In the genomic region with DNA sequence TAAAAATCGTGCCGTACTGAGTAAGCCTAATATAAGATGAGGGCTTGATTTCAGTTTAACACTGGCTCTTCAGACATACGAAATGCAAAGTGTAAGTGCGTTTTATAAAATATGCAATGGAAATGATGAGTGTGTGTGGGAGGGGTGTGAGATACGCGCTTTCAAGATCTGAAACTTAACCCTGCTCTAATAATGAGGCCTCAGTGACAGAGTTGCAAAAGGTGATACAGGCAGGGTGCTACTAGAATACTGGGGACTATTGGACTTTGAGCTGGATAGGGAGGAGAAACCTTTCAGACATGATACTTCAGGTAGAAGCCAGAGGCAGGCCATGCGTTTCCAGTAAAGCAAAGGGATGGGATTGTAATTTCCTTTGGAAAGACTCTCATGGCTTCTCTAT, we compare ENCODE assay signal across 16 mouse cellular contexts.
DNase-seq lines count a peak whose midpoint lies in the region; ATAC-seq and TF ChIP-seq lines count a peak whose summit lies in the region.
"Had no signal": no experiment of that assay in that cellular context is flagged by ENCODE, and none has a peak within 500 bp of the region (broad histone marks: within the 10 kb centered on the region; RNA-seq: fewer than 3 reads in every experiment).

No protein-coding gene starts in this region.

- H3K9ac ChIP-seq in embryonic facial prominence, embryonic 12.5 days: no peak overlapping the region
- no peak overlapping the region for H3K9ac ChIP-seq in kidney, embryonic 16.5 days (replicated peaks; ENCODE audit: low read length)
- H3K9ac ChIP-seq in kidney, embryonic 14.5 days (ENCODE audit: low read depth, low read length): no peak overlapping the region
- H3K9ac ChIP-seq in intestine, postnatal 0 days (ENCODE audit: low read depth, low read length): peak overlapping the region; percentile 22; the same call in 1 of the 2 replicates
- H3K9ac ChIP-seq: heart, embryonic 15.5 days; liver, postnatal 0 days; neural tube, embryonic 12.5 days had no signal

- WGBS in embryonic facial prominence, embryonic 12.5 days: 89% methylated on average over 7 of the region's 7 CpGs
- 94% methylated on average over 7 of the region's 7 CpGs for WGBS in embryonic facial prominence, embryonic 10.5 days
- 76% methylated on average over 7 of the region's 7 CpGs for WGBS in kidney, embryonic 16.5 days
- 74% methylated on average over 7 of the region's 7 CpGs for WGBS in kidney, embryonic 14.5 days
- WGBS in intestine, postnatal 0 days: 38% methylated on average over 7 of the region's 7 CpGs

- H3K9me3 ChIP-seq in embryonic facial prominence, embryonic 12.5 days: no peaks in the 10 kb centered on the region
- H3K9me3 ChIP-seq in embryonic facial prominence, embryonic 10.5 days: no peaks in the 10 kb centered on the region
- H3K9me3 ChIP-seq in kidney, embryonic 16.5 days (ENCODE audit: low read length): no peaks in the 10 kb centered on the region
- H3K9me3 ChIP-seq in kidney, embryonic 14.5 days (ENCODE audit: control insufficient read depth, low read length): no peaks in the 10 kb centered on the region
- no peaks in the 10 kb centered on the region for H3K9me3 ChIP-seq in intestine, postnatal 0 days (ENCODE audit: control insufficient read depth)
- H3K9me3 ChIP-seq: heart, embryonic 15.5 days; neural tube, embryonic 12.5 days had no signal

- H3K4me3 ChIP-seq in embryonic facial prominence, embryonic 12.5 days: no peak overlapping the region
- no peak overlapping the region for H3K4me3 ChIP-seq in embryonic facial prominence, embryonic 10.5 days
- no peak overlapping the region for H3K4me3 ChIP-seq in kidney, embryonic 16.5 days (ENCODE audit: low read length)
- H3K4me3 ChIP-seq in kidney, embryonic 14.5 days (ENCODE audit: low read length): no peak overlapping the region
- H3K4me3 ChIP-seq in intestine, postnatal 0 days (ENCODE audit: low read depth, low read length): no peak overlapping the region
- H3K4me3 ChIP-seq: heart, embryonic 15.5 days; neural tube, embryonic 12.5 days had no signal

- peaks cover 4% of the 10 kb centered on the region; the same call in 1 of the 2 replicates for H3K36me3 ChIP-seq in embryonic facial prominence, embryonic 12.5 days
- H3K36me3 ChIP-seq in embryonic facial prominence, embryonic 10.5 days (replicated peaks): peaks cover 8% of the 10 kb centered on the region
- no peaks in the 10 kb centered on the region for H3K36me3 ChIP-seq in kidney, embryonic 16.5 days (ENCODE audit: insufficient read depth, low read length)
- no peaks in the 10 kb centered on the region; the same call in 1 of the 2 replicates for H3K36me3 ChIP-seq in kidney, embryonic 14.5 days (ENCODE audit: control insufficient read depth, insufficient read depth, low read length)
- no peaks in the 10 kb centered on the region for H3K36me3 ChIP-seq in intestine, postnatal 0 days (ENCODE audit: control insufficient read depth, insufficient read depth)
- H3K36me3 ChIP-seq: heart, embryonic 15.5 days; neural tube, embryonic 12.5 days had no signal

- no peaks in the 10 kb centered on the region for H3K27me3 ChIP-seq in embryonic facial prominence, embryonic 12.5 days
- H3K27me3 ChIP-seq in embryonic facial prominence, embryonic 10.5 days (replicated peaks; ENCODE audit: low read depth, poor library complexity, severe bottlenecking): 0 out of 2 replicates have a peak, but pooled peaks cover 3% of the 10 kb centered on the region
- H3K27me3 ChIP-seq in kidney, embryonic 16.5 days (ENCODE audit: insufficient read depth, low read length): no peaks in the 10 kb centered on the region
- no peaks in the 10 kb centered on the region for H3K27me3 ChIP-seq in kidney, embryonic 14.5 days (ENCODE audit: control insufficient read depth, insufficient read depth, low read length)
- H3K27me3 ChIP-seq in intestine, postnatal 0 days (replicated peaks; ENCODE audit: control insufficient read depth, insufficient read depth, low read length): no peaks in the 10 kb centered on the region
- H3K27me3 ChIP-seq: heart, embryonic 15.5 days; neural tube, embryonic 12.5 days had no signal

- DNase-seq in embryonic facial prominence, embryonic 10.5 days (ENCODE audit: low spot score): no peak
- DNase-seq in embryo, embryonic 11 days: no peak
- no peak for DNase-seq in left cerebral cortex, postnatal 14 days (ENCODE audit: low spot score in 2 of 2)
- DNase-seq: adrenal gland, postnatal 14 days; cerebellum, adult 11-12 months; gastrocnemius, postnatal 36 days; liver, postnatal 0 days; lung, postnatal 36 days; right cerebral cortex, postnatal 14 days had no signal

- no peak for TF ChIP-seq CTCF in intestine, postnatal 0 days (IDR thresholded peaks at IDR 0.05; ENCODE audit: low read depth)

- no peak for ATAC-seq in embryonic facial prominence, embryonic 12.5 days (ENCODE audit: insufficient number of reproducible peaks, insufficient read depth, low FRiP score, low TSS enrichment)
- ATAC-seq in kidney, embryonic 16.5 days (ENCODE audit: low FRiP score, low TSS enrichment): no peak
- no peak for ATAC-seq in kidney, embryonic 14.5 days (ENCODE audit: low FRiP score, low TSS enrichment)
- peak; percentile 49 for ATAC-seq in activated CD4-positive, CD25-positive, alpha-beta regulatory T cell, adult 4 months
- ATAC-seq in intestine, postnatal 0 days: peak; percentile 76
- ATAC-seq: liver, postnatal 0 days had no signal

- peaks cover 42% of the 10 kb centered on the region for H3K4me1 ChIP-seq in embryonic facial prominence, embryonic 12.5 days
- H3K4me1 ChIP-seq in embryonic facial prominence, embryonic 10.5 days: peaks cover 57% of the 10 kb centered on the region
- peaks cover 52% of the 10 kb centered on the region for H3K4me1 ChIP-seq in kidney, embryonic 16.5 days (ENCODE audit: insufficient read depth, low read length)
- H3K4me1 ChIP-seq in kidney, embryonic 14.5 days (ENCODE audit: control insufficient read depth, insufficient read depth, low read length): peaks cover 32% of the 10 kb centered on the region
- peaks cover 9% of the 10 kb centered on the region; the same call in 1 of the 2 replicates for H3K4me1 ChIP-seq in intestine, postnatal 0 days (replicated peaks; ENCODE audit: control insufficient read depth, insufficient read depth, low read length)

- intact Hi-C loops in left cerebral cortex, postnatal 14 days (cut with DNase I): no loop called here

- H3K4me2 ChIP-seq in embryonic facial prominence, embryonic 12.5 days (replicated peaks): no peak overlapping the region
- no peak overlapping the region for H3K4me2 ChIP-seq in kidney, embryonic 16.5 days (replicated peaks; ENCODE audit: low read depth, low read length)
- no peak overlapping the region for H3K4me2 ChIP-seq in kidney, embryonic 14.5 days (replicated peaks; ENCODE audit: low read depth, low read length)
- H3K4me2 ChIP-seq in intestine, postnatal 0 days (replicated peaks; ENCODE audit: low read depth): peak overlapping the region; percentile 17; the same call in 1 of the 2 replicates
- H3K4me2 ChIP-seq: heart, embryonic 15.5 days; neural tube, embryonic 12.5 days had no signal

- 0 out of 2 replicates have a peak overlapping the region, but pooled peaks have one; percentile 25 for H3K27ac ChIP-seq in embryonic facial prominence, embryonic 12.5 days
- no peak overlapping the region for H3K27ac ChIP-seq in embryonic facial prominence, embryonic 10.5 days (replicated peaks)
- peak overlapping the region; percentile 54; the same call in 1 of the 2 replicates for H3K27ac ChIP-seq in kidney, embryonic 16.5 days (ENCODE audit: low read length)
- no peak overlapping the region; the same call in 1 of the 2 replicates for H3K27ac ChIP-seq in kidney, embryonic 14.5 days (ENCODE audit: low read depth, low read length)
- peak overlapping the region; percentile 88 for H3K27ac ChIP-seq in intestine, postnatal 0 days (ENCODE audit: low read depth, low read length)
- H3K27ac ChIP-seq: neural tube, embryonic 12.5 days had no signal

Comparison
In these comparisons a context has a peak if more than half of its experiments do, and no peak if none do; other contexts are left out.
1. H3K27ac ChIP-seq: peak in embryonic facial prominence, embryonic 12.5 days (single experiment), kidney, embryonic 16.5 days (single experiment) and intestine, postnatal 0 days (single experiment); none in embryonic facial prominence, embryonic 10.5 days (single experiment) and kidney, embryonic 14.5 days (single experiment).
2. ATAC-seq: peak in activated CD4-positive, CD25-positive, alpha-beta regulatory T cell, adult 4 months (single experiment) and intestine, postnatal 0 days (single experiment); none in embryonic facial prominence, embryonic 12.5 days (single experiment), kidney, embryonic 16.5 days (single experiment) and kidney, embryonic 14.5 days (single experiment).